Mouse (Mus musculus) hematopoietic multipotent progenitor cell, adult 10-12 weeks (in vitro differentiated cells): Measurements from ENCODE around the gene Palm. TPM values are rescaled to one million over a fixed set of nuclear protein-coding genes. Genes with fewer than 3 reads are reported as not detected.

Source experiments
- polyA plus RNA-seq: library from polyadenylated mRNA; stranded (reverse); fragments of >175 nt; gene quantifications from 2 replicates; pipeline ENCODE4 v1.2.3, GENCODE M21; 2012; ENCODE audit warnings: low replicate concordance

Palm gene
- polyA plus RNA-seq, result 23.6 and 106 TPM in 2 replicates

GRCm38 (mm10) chr10:79793051-79793737, at the start of gene Palm:
Gene Palm, plus strand, starts transcription at chr10:79793572.

DNA sequence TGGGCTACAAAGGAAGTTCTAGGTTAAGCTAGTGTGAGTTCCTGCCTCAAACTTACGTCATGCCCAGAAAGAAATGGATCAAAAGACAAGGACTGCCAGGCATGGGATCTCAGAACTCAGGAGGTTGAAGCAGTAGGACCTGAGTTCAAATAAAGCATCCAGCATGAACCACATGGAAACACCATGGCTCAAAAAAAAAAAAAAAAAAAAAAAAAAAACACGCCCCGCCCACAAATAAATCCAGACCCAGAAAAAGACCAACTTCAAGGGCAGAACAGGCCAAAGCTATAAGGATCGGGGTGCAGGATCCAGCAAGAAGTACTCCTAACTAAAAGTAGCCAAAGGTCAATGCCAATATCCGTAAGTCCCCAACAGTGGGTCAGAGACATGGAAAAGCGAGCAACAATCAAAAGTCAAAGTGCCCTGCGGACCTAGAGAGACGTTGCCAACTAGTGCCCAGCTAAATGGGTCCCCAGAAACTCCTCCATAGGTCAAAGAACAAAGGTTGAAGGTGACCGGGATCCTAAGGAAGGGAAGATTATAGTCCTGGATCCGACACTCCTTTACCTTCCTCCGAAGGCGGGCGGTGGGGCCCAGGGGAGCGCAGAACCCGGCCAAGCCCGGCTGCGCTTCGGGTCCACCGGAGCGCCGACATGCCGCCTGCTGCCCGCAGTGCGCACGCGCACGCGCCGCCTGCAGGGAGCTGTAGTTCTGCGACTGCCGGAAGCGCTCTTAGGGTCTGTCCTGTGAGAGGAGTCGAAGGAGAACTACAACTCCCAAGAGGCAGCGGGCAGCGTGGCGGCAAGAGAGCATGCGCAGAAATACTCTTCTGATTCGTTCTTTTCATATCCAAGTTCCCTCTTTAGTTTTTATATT, 47.2 kb upstream of the Palm start, which contains the start of gene Polrmt:
Gene Polrmt, minus strand, starts transcription at position 684 of the 876 bp plus-strand sequence.

DNA sequence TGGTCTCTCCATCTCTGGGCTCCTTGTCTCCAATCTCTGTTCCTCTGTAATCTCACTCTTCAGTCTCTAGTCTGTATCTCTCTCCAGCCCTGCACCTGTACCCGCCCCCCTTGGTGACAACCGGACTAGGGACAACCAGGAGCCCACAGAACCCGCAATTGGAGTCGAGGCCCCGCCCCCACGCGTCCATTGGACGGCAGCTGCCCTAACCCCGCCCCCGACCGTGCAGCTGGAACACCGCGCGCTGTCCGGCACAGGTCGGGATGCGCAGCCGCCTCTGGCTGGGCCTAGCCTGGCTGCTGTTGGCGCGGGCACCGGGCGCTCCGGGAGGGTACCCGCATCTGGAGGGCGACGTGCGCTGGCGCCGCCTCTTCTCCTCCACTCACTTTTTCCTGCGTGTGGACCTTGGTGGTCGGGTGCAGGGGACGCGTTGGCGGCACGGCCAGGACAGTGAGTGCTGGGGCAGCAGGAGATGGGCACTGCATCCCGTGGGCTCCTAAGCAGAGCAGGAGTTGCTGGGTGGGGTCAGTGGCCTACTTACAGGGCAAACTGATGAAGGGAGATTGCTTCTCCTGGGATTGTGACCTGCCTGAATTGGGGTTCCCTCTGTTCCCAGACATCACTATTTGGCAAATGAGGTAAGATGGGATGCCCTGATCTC, 38.4 kb upstream of the Palm start, which contains the start of gene Fgf22:
Gene Fgf22, plus strand, starts transcription at position 221 of the 661 bp plus-strand sequence.

GRCm38 (mm10) chr10:79766508-79767325, 26.7 kb upstream of the Palm start, which contains the start of gene Rnf126:
Gene Rnf126, minus strand, starts transcription at chr10:79766952.

GRCm38 (mm10) chr10:79777103-79777531, 16.3 kb upstream of the Palm start, which contains the start of gene Fstl3:
Gene Fstl3, plus strand, starts transcription at chr10:79777272.

GRCm38 (mm10) chr10:79790861-79791260, 2.5 kb upstream of the Palm start, which contains the start of gene Prss57:
Gene Prss57, minus strand, starts transcription at chr10:79790961.

DNA sequence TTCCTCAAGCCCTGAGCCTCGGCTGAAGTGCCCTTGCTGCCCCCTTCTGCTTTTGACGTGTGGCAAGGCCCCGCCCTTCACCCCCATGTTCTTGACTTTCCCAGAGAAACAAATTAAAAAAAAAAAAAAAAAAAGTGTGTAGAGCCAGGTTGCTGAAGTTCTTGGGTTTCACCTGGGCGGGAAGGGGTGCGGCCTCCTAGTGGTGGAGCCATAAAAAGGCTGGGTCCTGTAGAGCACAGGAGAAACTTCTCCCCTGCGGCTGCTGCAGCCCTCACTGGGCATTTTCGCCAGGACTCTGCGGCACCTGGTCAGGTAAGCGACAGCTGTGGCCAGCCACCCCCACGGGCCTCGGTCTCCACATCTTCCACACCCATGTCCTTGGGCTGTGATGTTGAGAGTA, 27.4 kb downstream of the Palm start, which contains the start of gene Misp:
Gene Misp, plus strand, starts transcription at position 208 of the 400 bp plus-strand sequence.

DNA sequence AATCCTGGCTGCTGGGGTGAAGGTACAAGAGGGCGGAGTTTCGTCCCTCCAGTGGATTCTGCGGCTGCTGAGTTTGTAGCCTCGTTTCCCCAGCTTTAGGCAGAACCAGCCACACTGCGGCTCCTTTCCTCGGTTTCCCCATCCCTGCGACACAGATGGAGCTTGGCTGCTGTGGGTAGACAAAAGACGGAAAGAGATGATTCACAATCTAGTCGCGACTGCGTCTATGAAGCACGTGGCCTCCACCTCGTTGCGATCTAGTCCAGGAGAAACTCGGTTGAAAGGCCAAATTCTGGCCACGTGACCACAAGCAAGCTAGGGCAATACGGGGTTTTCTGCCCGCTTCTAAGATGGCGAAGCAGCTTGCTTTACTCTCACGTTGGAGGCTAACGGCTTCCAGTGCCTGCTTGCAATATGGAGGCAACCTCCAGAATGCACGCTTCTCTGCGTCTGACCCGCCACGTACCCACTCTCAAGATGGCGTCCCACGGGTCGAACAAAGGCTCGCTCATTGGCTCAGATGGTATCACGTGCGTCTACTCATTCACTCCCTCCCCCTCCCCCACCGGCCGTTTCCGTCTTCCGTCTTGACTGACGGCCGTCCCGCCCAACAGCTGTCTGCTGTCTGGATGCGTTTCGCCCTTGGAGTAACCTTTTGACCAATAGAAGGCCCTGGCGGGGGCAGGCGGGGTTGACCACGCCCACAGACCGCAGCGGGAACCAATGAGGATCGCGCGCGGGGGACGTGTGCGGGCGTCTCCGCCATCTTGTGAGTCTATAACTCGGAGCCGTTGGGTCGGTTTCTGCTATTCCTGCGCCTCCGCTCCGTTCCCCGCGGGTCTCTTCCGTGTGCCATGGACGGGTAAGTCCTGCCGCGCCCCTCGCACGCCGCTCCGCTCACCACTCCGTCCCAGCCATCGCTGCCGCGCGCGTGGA, 60.8 kb downstream of the Palm start, which contains the start of gene Ptbp1:
Gene Ptbp1, plus strand, starts transcription at position 568 of the 936 bp plus-strand sequence.

Other genes starting within 250 kb of the Palm start
- 73.5 and 136 TPM in 2 replicates for gene Mier2, start 238.4 kb upstream of the Palm start, polyA plus RNA-seq
- gene Theg, start 206.2 kb upstream of the Palm start, polyA plus RNA-seq, result 1.3 TPM in 1 of 2 replicates, not detected in the other
- 0.04 TPM in 1 of 2 replicates, not detected in the other for gene C2cd4c, start 179.5 kb upstream of the Palm start, polyA plus RNA-seq
- gene Shc2, start 155.7 kb upstream of the Palm start, polyA plus RNA-seq, result 0.10 TPM in 1 of 2 replicates, not detected in the other
- gene Odf3l2, start 147.8 kb upstream of the Palm start, polyA plus RNA-seq, result not detected in 2 replicates
- gene Madcam1, start 129.0 kb upstream of the Palm start, polyA plus RNA-seq, result 0.47 and 1.1 TPM in 2 replicates
- 102 and 157 TPM in 2 replicates for gene Tpgs1, start 124.2 kb upstream of the Palm start, polyA plus RNA-seq
- gene Cdc34, start 111.4 kb upstream of the Palm start, polyA plus RNA-seq, result 189 and 251 TPM in 2 replicates
- gene Gzmm, start 104.6 kb upstream of the Palm start, polyA plus RNA-seq, result 2.7 and 3.9 TPM in 2 replicates
- 581 and 590 TPM in 2 replicates for gene Bsg, start 89.1 kb upstream of the Palm start, polyA plus RNA-seq
- 0.37 and 1.3 TPM in 2 replicates for gene Hcn2, start 76.9 kb upstream of the Palm start, polyA plus RNA-seq
- 36.7 and 50.9 TPM in 2 replicates for gene Polrmt, start 47.0 kb upstream of the Palm start, polyA plus RNA-seq
- gene Fgf22, start 38.5 kb upstream of the Palm start, polyA plus RNA-seq, result not detected in 2 replicates
- gene Rnf126, start 26.6 kb upstream of the Palm start, polyA plus RNA-seq, result 177 and 359 TPM in 2 replicates
- 4.2 and 4.3 TPM in 2 replicates for gene Fstl3, start 16.3 kb upstream of the Palm start, polyA plus RNA-seq
- gene Prss57, start 2.6 kb upstream of the Palm start, polyA plus RNA-seq, result 0.31 and 0.33 TPM in 2 replicates
- gene Misp, start 27.4 kb downstream of the Palm start, polyA plus RNA-seq, result 0.25 and 0.27 TPM in 2 replicates
- gene Ptbp1, start 60.9 kb downstream of the Palm start, polyA plus RNA-seq, result 339 and 505 TPM in 2 replicates
- gene Prtn3, start 80.9 kb downstream of the Palm start, polyA plus RNA-seq, result 14.3 and 43.0 TPM in 2 replicates
- gene Plppr3, start 81.1 kb downstream of the Palm start, polyA plus RNA-seq, result 0.57 and 2.3 TPM in 2 replicates
- gene Elane, start 92.7 kb downstream of the Palm start, polyA plus RNA-seq, result 11.5 and 13.6 TPM in 2 replicates
- gene Cfd, start 97.3 kb downstream of the Palm start, polyA plus RNA-seq, result not detected in 2 replicates
- 45.3 and 64.9 TPM in 2 replicates for gene Med16, start 115.4 kb downstream of the Palm start, polyA plus RNA-seq
- gene Gm26602, start 117.3 kb downstream of the Palm start, polyA plus RNA-seq, result 0.88 TPM in 1 of 2 replicates, not detected in the other
- 1.2 and 3.0 TPM in 2 replicates for gene Kiss1r, start 123.4 kb downstream of the Palm start, polyA plus RNA-seq
- gene R3hdm4, start 127.6 kb downstream of the Palm start, polyA plus RNA-seq, result 194 and 217 TPM in 2 replicates
- gene Arid3a, start 133.5 kb downstream of the Palm start, polyA plus RNA-seq, result 90.3 and 327 TPM in 2 replicates
- 29.7 and 32.3 TPM in 2 replicates for gene Wdr18, start 166.6 kb downstream of the Palm start, polyA plus RNA-seq
- gene Grin3b, start 177.1 kb downstream of the Palm start, polyA plus RNA-seq, result 0.17 and 0.43 TPM in 2 replicates
- gene Tmem259, start 190.8 kb downstream of the Palm start, polyA plus RNA-seq, result 311 and 927 TPM in 2 replicates
- 876 and 1,258 TPM in 2 replicates for gene Cnn2, start 195.0 kb downstream of the Palm start, polyA plus RNA-seq
- gene Abca7, start 202.9 kb downstream of the Palm start, polyA plus RNA-seq, result 42.0 and 76.1 TPM in 2 replicates
- 660 and 1,623 TPM in 2 replicates for gene Arhgap45, start 223.1 kb downstream of the Palm start, polyA plus RNA-seq
- 68.4 and 166 TPM in 2 replicates for gene Polr2e, start 246.2 kb downstream of the Palm start, polyA plus RNA-seq